Mouse (Mus musculus) embryonic fibroblast, embryonic 13.5 days (primary cell): ENCODE measurements around the gene Gm17387.

Source experiments
- CTCF ChIP-seq: IDR thresholded peaks from 2 replicates; pipeline ENCODE4 v1.5.1; 2011; ENCODE audit warnings: mild to moderate bottlenecking, control low read depth, low read length, moderate library complexity, borderline replicate concordance; ENCODE audit not compliant: insufficient read depth
- POLR2A ChIP-seq: IDR thresholded peaks from 2 replicates; pipeline ENCODE4 v1.6.1; 2011; ENCODE audit warnings: low read depth, mild to moderate bottlenecking, control low read depth, low read length, moderate library complexity

GRCm38 (mm10) chr7:141046931-141047580 lies 18.1 kb downstream of the Gm17387 start:
- TF ChIP-seq CTCF (no peak), POLR2A (peak; percentile 61)
